Mouse (Mus musculus): ENCODE results near the gene Tpd52l2.

- TF ChIP-seq CTCF (IDR thresholded peaks at IDR 0.05; ENCODE audit: insufficient read depth, low read depth, low read length) (no peak), POLR2A (IDR thresholded peaks at IDR 0.05; ENCODE audit: insufficient read depth, low read depth, low read length) (no peak)
Observed at GRCm38 (mm10) chr2:181484456-181485233, 12.3 kb upstream of the Tpd52l2 start.
